Mouse (Mus musculus) liver, postnatal 0 days (tissue): Measurements from ENCODE around the gene Foxo3.

ENCODE experiments used
- CTCF ChIP-seq: sonication (generic); IDR thresholded peaks from 2 replicates; pipeline ENCODE4 v1.5.1; 2016; ENCODE audit warnings: antibody characterized with exemption, low read depth
- EP300 ChIP-seq: IDR thresholded peaks from 2 replicates; pipeline ENCODE4 v1.6.1; 2016; ENCODE audit warnings: antibody characterized with exemption, low read depth, mild to moderate bottlenecking

GRCm38 (mm10) chr10:42241775-42242174 lies 34.8 kb downstream of the Foxo3 start:
- no peak for TF ChIP-seq CTCF
- no peak for TF ChIP-seq EP300
